Mouse (Mus musculus) c-Kit-positive CD71-positive TER-119-negative erythroid progenitor cells, embryonic 14.5 days (primary cell): ENCODE measurements around the gene Arl3.
A peak's percentile ranks its signal among the peaks of the same experiment; 100 is the strongest.

Experiments
- DNase-seq: peaks from one replicate; pipeline ENCODE4 v3.0.0-alpha.2; 2013; ENCODE audit warnings: low read depth

Gene Arl3

GRCm38 (mm10) chr19:46572951-46573937 is at the start of gene Arl3, which contains the start of gene Sfxn2:
Gene Arl3, minus strand, starts transcription at chr19:46573198.
Gene Sfxn2, plus strand, starts transcription at chr19:46573365.
- DNase-seq, result peak; percentile 93

DNA sequence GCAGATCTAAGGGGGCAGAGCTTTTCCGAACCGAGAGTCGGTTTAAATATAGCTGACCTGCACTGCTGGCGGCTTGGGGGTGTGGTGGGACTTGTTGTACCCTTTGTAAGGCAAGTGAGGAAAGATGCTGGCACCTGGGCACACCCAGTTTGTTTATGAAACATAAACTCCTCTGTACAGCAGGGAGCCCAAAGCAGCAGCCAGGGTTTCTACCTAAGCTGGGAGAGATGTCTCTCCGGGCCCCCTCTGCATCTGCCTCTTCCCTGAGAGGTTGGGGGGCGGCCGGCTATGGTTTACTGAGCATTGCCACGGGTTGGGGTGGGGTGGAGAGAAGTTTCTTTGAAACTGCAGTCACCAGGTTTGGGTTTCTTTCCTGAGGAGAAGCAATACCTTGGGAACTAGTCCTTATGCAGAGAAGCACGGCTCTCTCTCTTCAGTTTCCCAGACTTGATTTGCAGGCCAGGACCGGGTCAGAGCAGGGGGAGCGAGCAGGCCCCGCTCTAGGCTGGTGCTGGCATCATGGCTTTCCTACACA is 49.7 kb upstream of the Arl3 start:
- no peak for DNase-seq

DNA sequence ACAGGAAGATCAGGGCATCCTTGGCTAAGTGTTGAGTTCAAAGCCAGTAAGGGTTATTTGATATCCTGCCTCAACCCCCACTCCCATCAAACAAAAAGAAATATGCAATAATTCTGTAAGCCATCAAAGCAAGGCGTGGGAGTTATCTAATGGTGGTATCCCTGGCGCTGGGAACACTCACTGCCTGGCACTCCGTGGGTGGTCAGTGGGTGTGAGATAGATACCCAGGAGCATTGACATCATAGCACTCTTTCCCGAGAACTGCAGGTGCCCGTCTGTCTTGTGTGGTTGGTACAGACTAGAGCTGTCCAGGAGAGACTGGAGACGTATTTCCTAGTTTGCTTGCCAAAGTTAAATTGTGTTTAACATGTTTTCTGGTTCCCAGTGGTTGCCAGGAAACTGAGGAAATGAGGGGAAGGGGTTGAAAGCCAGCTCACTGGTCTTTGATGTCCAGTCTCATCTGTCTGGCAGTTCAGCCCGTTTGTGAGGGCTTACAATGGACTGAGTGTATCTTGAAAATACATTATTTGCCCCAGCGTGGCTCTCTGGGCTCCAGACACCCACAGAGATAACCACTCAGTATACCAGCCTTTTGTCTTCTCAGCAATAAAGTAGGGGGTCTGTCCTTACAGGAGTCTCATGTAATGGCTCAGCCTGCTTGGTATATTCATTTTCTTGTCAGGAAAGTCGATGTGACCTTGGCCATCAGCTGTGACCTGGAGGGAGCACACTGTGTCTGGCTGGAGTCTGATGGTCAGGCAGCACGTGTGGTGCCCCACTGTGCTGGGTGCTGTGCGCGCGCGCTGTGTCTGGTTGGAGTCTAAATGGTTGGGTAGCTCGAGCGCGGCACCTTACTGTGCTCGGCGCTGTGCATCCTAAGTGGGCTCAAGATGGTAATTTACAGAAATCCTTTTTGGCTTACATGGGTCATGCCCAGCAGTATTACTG is 48.5 kb upstream of the Arl3 start:
- no peak for DNase-seq

GRCm38 (mm10) chr19:46620016-46620808 is 47.2 kb upstream of the Arl3 start:
- DNase-seq, result no peak

- DNase-seq, result no peak
These were observed 46.5 kb upstream of the Arl3 start for GRCm38 (mm10) chr19:46619518-46619917.

GRCm38 (mm10) chr19:46619001-46619400 is 46.0 kb upstream of the Arl3 start:
- no peak for DNase-seq

GRCm38 (mm10) chr19:46618322-46618721 is 45.3 kb upstream of the Arl3 start:
- no peak for DNase-seq

DNA sequence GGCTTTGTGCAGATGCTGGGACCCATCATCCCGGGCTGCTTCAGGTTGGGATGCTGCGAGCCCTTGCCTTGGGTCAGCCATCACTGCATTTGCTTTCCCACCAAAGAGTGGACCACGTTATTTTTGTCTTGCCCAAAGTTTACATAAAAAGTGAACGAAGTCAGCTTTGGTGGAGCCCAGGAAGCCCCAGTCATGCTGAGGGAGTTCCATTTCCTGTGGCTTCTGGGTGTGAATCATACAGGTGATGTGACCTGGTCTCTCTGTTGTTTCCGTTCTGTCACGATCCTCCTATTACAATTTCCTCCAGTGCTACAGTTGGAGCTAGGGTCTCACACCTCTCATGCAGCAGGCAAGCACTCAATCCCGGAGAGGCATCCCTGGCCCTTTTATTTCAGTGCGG is 44.4 kb upstream of the Arl3 start:
- no peak for DNase-seq

GRCm38 (mm10) chr19:46616378-46616777 is 43.4 kb upstream of the Arl3 start:
- DNase-seq, result no peak

- no peak for DNase-seq
These were observed 35.2 kb upstream of the Arl3 start for GRCm38 (mm10) chr19:46608158-46608557.

DNA sequence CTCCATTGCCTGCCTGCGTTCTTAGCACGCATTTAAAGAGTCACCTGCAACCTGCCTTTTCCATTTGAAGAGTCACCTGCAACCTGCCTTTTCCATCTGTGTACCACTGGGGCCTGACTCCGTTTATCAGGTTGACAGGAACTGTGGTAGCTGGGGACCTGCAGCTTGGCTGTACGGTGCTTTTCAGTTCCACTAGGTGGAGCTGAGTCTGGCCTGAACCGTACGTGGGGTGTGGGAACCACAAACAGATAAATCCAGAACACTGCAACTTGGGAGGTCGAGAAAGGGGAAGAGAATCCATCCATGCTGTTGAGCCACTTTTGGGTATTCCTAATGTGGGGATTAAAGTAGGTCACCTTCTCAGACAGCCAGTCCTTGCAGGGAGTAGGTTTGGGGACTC is 34.4 kb upstream of the Arl3 start:
- no peak for DNase-seq

GRCm38 (mm10) chr19:46606718-46607117 is 33.7 kb upstream of the Arl3 start:
- DNase-seq, result no peak

DNA sequence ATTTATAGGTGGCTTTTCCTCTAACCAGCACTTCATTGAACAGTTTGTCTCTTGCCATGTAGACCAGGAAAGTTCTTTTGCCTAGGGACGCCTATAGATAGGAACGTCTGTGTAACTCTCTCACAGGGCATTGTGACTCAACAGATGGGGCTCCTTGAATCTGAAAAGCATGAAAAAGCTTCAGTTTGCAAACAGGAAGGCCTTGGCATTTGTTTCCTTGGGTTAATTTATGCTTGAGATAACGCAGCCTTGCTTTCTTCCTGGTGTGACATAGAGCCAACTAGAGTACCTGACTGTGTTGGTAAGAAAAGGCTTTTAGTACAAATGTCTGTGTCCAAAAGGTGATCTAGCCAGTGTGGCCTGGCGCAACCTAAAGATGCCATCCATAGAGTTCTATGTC is 29.4 kb upstream of the Arl3 start:
- DNase-seq, result no peak

GRCm38 (mm10) chr19:46601491-46601890 is 28.5 kb upstream of the Arl3 start:
- no peak for DNase-seq

DNA sequence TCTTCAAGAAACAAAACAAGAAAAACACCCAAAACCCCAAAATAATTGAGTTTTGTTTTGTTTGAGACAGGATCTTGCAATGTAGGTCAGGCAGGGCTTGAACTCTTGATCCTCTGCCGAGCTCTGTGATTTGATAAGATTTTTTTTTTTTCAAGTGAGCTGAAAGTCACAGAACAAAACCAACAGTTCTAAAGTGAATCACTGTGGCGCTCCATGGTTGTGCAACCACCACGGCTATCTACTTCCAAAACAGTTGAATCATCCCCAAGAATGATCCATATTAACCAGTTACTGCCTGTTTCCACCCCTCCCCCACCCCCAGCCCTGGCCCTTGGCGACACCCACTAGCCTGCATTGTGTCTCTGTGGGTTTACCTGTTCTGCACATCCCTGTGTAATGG is 27.4 kb upstream of the Arl3 start:
- no peak for DNase-seq

DNA sequence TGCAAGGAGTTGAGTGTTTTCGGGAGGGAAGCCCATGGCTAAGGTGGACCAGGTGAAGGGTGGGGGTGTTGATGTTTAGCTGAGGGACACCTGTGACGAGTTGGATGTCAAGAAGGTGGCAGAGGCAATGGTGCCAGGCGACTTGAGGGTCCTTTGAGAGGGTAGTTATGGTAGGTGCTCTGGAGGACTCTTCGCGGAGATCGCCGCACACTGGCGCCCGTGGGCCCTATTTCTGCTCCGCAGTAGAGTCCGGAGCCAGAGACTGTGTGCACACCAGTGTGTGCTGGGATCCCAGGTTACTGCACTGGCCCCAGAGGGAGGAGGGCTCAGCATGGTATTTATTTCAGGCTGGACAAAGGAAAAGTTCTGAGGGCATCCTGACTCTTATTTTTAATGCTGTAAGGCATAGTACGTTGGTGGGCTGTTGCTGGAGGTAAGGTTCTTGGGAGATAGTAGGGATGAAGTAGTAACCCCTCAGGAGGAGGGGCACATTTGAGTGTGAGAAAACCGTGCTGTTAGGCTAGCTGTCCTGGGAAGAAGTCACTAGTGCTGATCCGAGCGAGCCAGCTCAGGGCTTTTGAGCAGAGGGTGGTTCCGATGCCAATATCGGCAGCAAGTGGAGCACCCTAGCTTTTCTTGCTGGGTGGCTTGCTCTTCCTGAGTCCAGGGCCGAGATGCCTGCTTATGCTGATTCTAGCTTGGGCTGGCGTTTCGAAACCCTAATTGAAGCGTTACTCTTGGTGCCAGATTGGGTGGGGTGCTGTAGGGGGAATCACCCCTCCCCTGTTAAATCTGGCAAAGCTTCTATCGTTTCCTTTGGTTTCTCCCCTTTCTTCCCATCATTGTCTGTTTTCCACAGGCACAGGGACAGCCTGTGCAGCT is 26.6 kb upstream of the Arl3 start:
- DNase-seq, result no peak

GRCm38 (mm10) chr19:46598720-46599252 is 25.8 kb upstream of the Arl3 start, which contains the start of gene Wbp1l:
Gene Wbp1l, plus strand, starts transcription at chr19:46599084.
- peak; percentile 98 for DNase-seq

- no peak for DNase-seq
These were observed 25.2 kb upstream of the Arl3 start for GRCm38 (mm10) chr19:46598187-46598586.

DNA sequence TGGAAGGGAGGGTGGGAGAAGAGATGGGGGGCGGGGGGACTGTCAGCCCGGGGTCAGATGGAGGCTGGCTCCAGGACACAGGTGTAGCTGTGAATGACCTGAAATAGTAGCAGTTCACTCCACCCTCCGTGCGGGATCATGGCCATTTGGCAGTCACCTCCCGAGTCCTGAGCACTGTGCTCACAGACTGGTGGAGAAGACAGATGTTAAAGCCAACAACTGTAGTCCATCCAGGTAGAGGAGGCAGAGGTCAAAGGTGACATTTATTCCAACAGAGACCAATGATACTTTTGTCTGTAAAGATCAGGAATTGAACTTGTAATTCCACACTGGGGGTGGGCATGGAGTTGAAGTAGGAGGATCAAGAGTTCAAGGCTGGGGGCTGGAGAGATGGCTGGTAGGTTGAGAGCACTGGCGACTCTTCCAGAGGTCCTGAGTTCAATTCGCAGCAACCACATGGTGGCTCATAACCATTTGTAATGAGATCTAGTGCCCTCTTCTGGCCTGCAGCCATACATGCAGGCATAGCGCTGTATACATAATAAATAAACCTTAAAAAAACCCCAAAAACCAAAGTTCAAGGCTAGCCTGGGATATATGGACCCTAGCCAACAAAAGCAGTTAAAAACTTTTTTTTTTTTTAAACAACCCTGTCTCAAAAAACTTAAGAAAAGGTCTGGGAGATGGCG is 19.9 kb upstream of the Arl3 start:
- no peak for DNase-seq
